Mouse (Mus musculus): ENCODE data around the gene Vmn1r66. TPM values are rescaled to one million over a fixed set of nuclear protein-coding genes. Genes with fewer than 3 reads are reported as not detected.
"Not testable (repeated sequence)": the region's sequence is repeated elsewhere in the genome, so short reads cannot be mapped to it uniquely, and the experiment has no call there.

Gene Vmn1r66
- polyA plus RNA-seq (2016; fragmentation: Nextera tagmentation; extraction: Ambion mirVana): not detected in 2 replicates

GRCm38 (mm10) chr7:10277906-10278305, at the start of gene Vmn1r66:
Gene Vmn1r66 (minus strand): TSS chr7:10278006.
- no peak within 1 kb of the TSS for H3K4me2 ChIP-seq
- no peak within 1 kb of the TSS for H3K27ac ChIP-seq
- no peak within 1 kb of the TSS for H3K9ac ChIP-seq (replicated peaks)
- H3K36me3 ChIP-seq: no peaks in the 10 kb centered on the region
- H3K4me3 ChIP-seq (replicated peaks): no peak within 1 kb of the TSS
- H3K4me1 ChIP-seq (replicated peaks): no peaks in the 10 kb centered on the region
- ATAC-seq (ENCODE audit: insufficient number of reproducible peaks, insufficient read depth, low FRiP score, low TSS enrichment, low read depth): no peak
- no peaks in the 10 kb centered on the region for H3K27me3 ChIP-seq
- H3K9me3 ChIP-seq: peaks cover 18% of the 10 kb centered on the region

GRCm38 (mm10) chr7:10325462-10325861, 47.7 kb upstream of the Vmn1r66 start:
- WGBS: 75% methylated on average over 20 of the region's 20 CpGs
- not testable (repeated sequence) for H3K36me3 ChIP-seq; H3K9ac ChIP-seq (replicated peaks); H3K27ac ChIP-seq; H3K4me3 ChIP-seq (replicated peaks); H3K4me2 ChIP-seq; H3K27me3 ChIP-seq; ATAC-seq (ENCODE audit: insufficient number of reproducible peaks, insufficient read depth, low FRiP score, low TSS enrichment, low read depth); H3K4me1 ChIP-seq (replicated peaks)
- peaks cover 41% of the 10 kb centered on the region for H3K9me3 ChIP-seq

DNA sequence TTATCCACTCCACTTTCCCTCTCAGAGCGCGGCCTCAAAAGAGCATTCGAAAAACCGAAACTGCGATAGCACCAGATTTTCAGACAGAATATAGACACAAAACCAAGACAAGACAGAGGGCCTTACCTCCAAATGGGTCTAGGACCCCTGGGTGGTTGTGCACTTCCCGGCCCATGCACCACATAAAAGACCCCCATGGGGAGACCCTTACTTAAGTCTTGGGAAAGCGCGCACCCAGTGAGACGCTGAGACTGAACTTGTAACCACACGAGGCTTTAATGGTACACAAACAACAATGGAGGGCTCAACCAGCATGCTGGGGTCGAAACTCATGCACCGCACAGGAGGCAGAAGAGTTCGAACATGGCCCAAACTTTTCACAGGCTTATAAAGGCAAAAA, 25.7 kb downstream of the Vmn1r66 start:
- 94% methylated on average over 13 of the region's 13 CpGs for WGBS
- no peak overlapping the region for H3K9ac ChIP-seq (replicated peaks)
- H3K9me3 ChIP-seq: peaks cover 56% of the 10 kb centered on the region
- H3K36me3 ChIP-seq: no peaks in the 10 kb centered on the region
- no peak for ATAC-seq (ENCODE audit: insufficient number of reproducible peaks, insufficient read depth, low FRiP score, low TSS enrichment, low read depth)
- no peak overlapping the region for H3K4me2 ChIP-seq
- no peaks in the 10 kb centered on the region for H3K4me1 ChIP-seq (replicated peaks)
- no peaks in the 10 kb centered on the region for H3K27me3 ChIP-seq
- no peak overlapping the region for H3K27ac ChIP-seq
- no peak overlapping the region for H3K4me3 ChIP-seq (replicated peaks)

- H3K27me3 ChIP-seq: no peaks in the 10 kb centered on the region
- H3K4me1 ChIP-seq (replicated peaks): no peaks in the 10 kb centered on the region
- H3K36me3 ChIP-seq: no peaks in the 10 kb centered on the region
- H3K27ac ChIP-seq: no peak overlapping the region
- ATAC-seq (ENCODE audit: insufficient number of reproducible peaks, insufficient read depth, low FRiP score, low TSS enrichment, low read depth): no peak
- no peak overlapping the region for H3K4me2 ChIP-seq
- peaks cover 52% of the 10 kb centered on the region for H3K9me3 ChIP-seq
- 83% methylated on average over 5 of the region's 5 CpGs for WGBS
- no peak overlapping the region for H3K9ac ChIP-seq (replicated peaks)
- H3K4me3 ChIP-seq (replicated peaks): no peak overlapping the region
These were observed 28.7 kb downstream of the Vmn1r66 start for GRCm38 (mm10) chr7:10249146-10249545.

Other genes with a start within 250 kb of the Vmn1r66 start
- gene Vmn2r50, start 224.7 kb downstream of the Vmn1r66 start, polyA plus RNA-seq (2016; fragmentation: Nextera tagmentation; extraction: Ambion mirVana): not detected in 2 replicates
- gene Vmn2r51, start 172.3 kb downstream of the Vmn1r66 start, polyA plus RNA-seq (2016; fragmentation: Nextera tagmentation; extraction: Ambion mirVana): not detected in 2 replicates
- gene Vmn2r52, start 101.4 kb downstream of the Vmn1r66 start, polyA plus RNA-seq (2016; fragmentation: Nextera tagmentation; extraction: Ambion mirVana): not detected in 2 replicates
- not detected in 2 replicates for gene Vmn1r67, start 165.3 kb upstream of the Vmn1r66 start, polyA plus RNA-seq (2016; fragmentation: Nextera tagmentation; extraction: Ambion mirVana)
- gene Zik1, start 217.4 kb upstream of the Vmn1r66 start, polyA plus RNA-seq (2016; fragmentation: Nextera tagmentation; extraction: Ambion mirVana): 32.4 TPM in 2 replicates